Mouse (Mus musculus): Measurements from ENCODE around the gene Gpatch3. TPM values are rescaled to one million over a fixed set of nuclear protein-coding genes. Genes with fewer than 3 reads are reported as not detected.

Gene Gpatch3
- polyA plus RNA-seq, 1 experiment from 2014 or later: 7.1 TPM

GRCm38 (mm10) chr4:133559846-133560245 lies 14.7 kb upstream of the Gpatch3 start:
- Histone ChIP-seq H3K27me3 (no peaks in the 10 kb centered on the region; the same call in 1 of the 2 replicates), H3K4me3 (replicated peaks) (no peak overlapping the region), H3K9me3 (replicated peaks) (no peaks in the 10 kb centered on the region), H3K9ac (no peak overlapping the region), H3K4me2 (replicated peaks) (no peak overlapping the region), H3K4me1 (no peaks in the 10 kb centered on the region), H3K36me3 (no peaks in the 10 kb centered on the region), H3K27ac (replicated peaks) (no peak overlapping the region)
- ATAC-seq (ENCODE audit: insufficient number of reproducible peaks, low FRiP score, low TSS enrichment, low read depth): no peak
- 74% methylated on average over 4 of the region's 4 CpGs for whole genome bisulfite sequencing

- 70% methylated on average over 4 of the region's 4 CpGs for WGBS
- H3K36me3 ChIP-seq: no peaks in the 10 kb centered on the region
- H3K27me3 ChIP-seq: no peaks in the 10 kb centered on the region; the same call in 1 of the 2 replicates
- no peak for ATAC-seq (ENCODE audit: insufficient number of reproducible peaks, low FRiP score, low TSS enrichment, low read depth)
- no peak overlapping the region for H3K4me2 ChIP-seq (replicated peaks)
- no peaks in the 10 kb centered on the region for H3K4me1 ChIP-seq
- no peak overlapping the region for H3K9ac ChIP-seq
- no peak overlapping the region for H3K27ac ChIP-seq (replicated peaks)
- H3K4me3 ChIP-seq (replicated peaks): no peak overlapping the region
- no peaks in the 10 kb centered on the region for H3K9me3 ChIP-seq (replicated peaks)
Observed at GRCm38 (mm10) chr4:133561622-133562021, 12.9 kb upstream of the Gpatch3 start.

GRCm38 (mm10) chr4:133563123-133563571 lies 11.4 kb upstream of the Gpatch3 start:
- Histone ChIP-seq H3K27ac (replicated peaks) (no peak overlapping the region), H3K9ac (no peak overlapping the region), H3K4me2 (replicated peaks) (no peak overlapping the region), H3K4me3 (replicated peaks) (no peak overlapping the region), H3K4me1 (no peaks in the 10 kb centered on the region), H3K9me3 (replicated peaks) (no peaks in the 10 kb centered on the region), H3K27me3 (no peaks in the 10 kb centered on the region), H3K36me3 (no peaks in the 10 kb centered on the region)
- WGBS: 67% methylated on average over 11 of the region's 11 CpGs
- ATAC-seq (ENCODE audit: insufficient number of reproducible peaks, low FRiP score, low TSS enrichment, low read depth): no peak

GRCm38 (mm10) chr4:133567251-133567650 lies 7.3 kb upstream of the Gpatch3 start:
- Histone ChIP-seq H3K4me2 (replicated peaks) (no peak overlapping the region), H3K9ac (no peak overlapping the region), H3K9me3 (replicated peaks) (no peaks in the 10 kb centered on the region), H3K4me3 (replicated peaks) (no peak overlapping the region), H3K36me3 (no peaks in the 10 kb centered on the region), H3K27me3 (no peaks in the 10 kb centered on the region), H3K27ac (replicated peaks) (no peak overlapping the region), H3K4me1 (no peaks in the 10 kb centered on the region)
- no peak for ATAC-seq (ENCODE audit: insufficient number of reproducible peaks, low FRiP score, low TSS enrichment, low read depth)
- WGBS: 26% methylated on average over 8 of the region's 8 CpGs

GRCm38 (mm10) chr4:133569291-133570065 lies 5.1 kb upstream of the Gpatch3 start:
- H3K9ac ChIP-seq: no peak overlapping the region
- no peaks in the 10 kb centered on the region for H3K36me3 ChIP-seq
- H3K4me3 ChIP-seq (replicated peaks): no peak overlapping the region
- H3K4me2 ChIP-seq (replicated peaks): no peak overlapping the region
- H3K27ac ChIP-seq (replicated peaks): no peak overlapping the region
- no peak for ATAC-seq (ENCODE audit: insufficient number of reproducible peaks, low FRiP score, low TSS enrichment, low read depth)
- WGBS: 79% methylated on average over 10 of the region's 10 CpGs
- H3K27me3 ChIP-seq: no peaks in the 10 kb centered on the region
- no peaks in the 10 kb centered on the region for H3K9me3 ChIP-seq (replicated peaks)
- H3K4me1 ChIP-seq: 0 out of 2 replicates have a peak, but pooled peaks cover 5% of the 10 kb centered on the region

- H3K4me3 ChIP-seq (replicated peaks): no peak overlapping the region
- H3K9me3 ChIP-seq (replicated peaks): no peaks in the 10 kb centered on the region
- H3K27ac ChIP-seq (replicated peaks): no peak overlapping the region
- H3K4me1 ChIP-seq: peaks cover 6% of the 10 kb centered on the region; the same call in 1 of the 2 replicates
- ATAC-seq (ENCODE audit: insufficient number of reproducible peaks, low FRiP score, low TSS enrichment, low read depth): no peak
- no peak overlapping the region for H3K4me2 ChIP-seq (replicated peaks)
- H3K27me3 ChIP-seq: no peaks in the 10 kb centered on the region
- WGBS: 54% methylated on average over 10 of the region's 10 CpGs
- H3K9ac ChIP-seq: no peak overlapping the region
- no peaks in the 10 kb centered on the region for H3K36me3 ChIP-seq
Observed at GRCm38 (mm10) chr4:133570066-133570466, 4.5 kb upstream of the Gpatch3 start.

GRCm38 (mm10) chr4:133574843-133575202 lies 278 bp downstream of the Gpatch3 start:
- Histone ChIP-seq H3K4me3 (replicated peaks) (peak overlapping the region; percentile 81), H3K27ac (replicated peaks) (peak overlapping the region; percentile 88; the same call in 1 of the 2 replicates), H3K27me3 (no peaks in the 10 kb centered on the region), H3K4me1 (peaks cover 13% of the 10 kb centered on the region), H3K9me3 (replicated peaks) (no peaks in the 10 kb centered on the region), H3K4me2 (replicated peaks) (peak overlapping the region; percentile 85), H3K9ac (peak overlapping the region; percentile 75), H3K36me3 (peaks cover 18% of the 10 kb centered on the region)
- under 1% methylated on average over 41 of the region's 41 CpGs for WGBS
- ATAC-seq (ENCODE audit: insufficient number of reproducible peaks, low FRiP score, low TSS enrichment, low read depth): peak; percentile 49

- Histone ChIP-seq H3K36me3 (peaks cover 39% of the 10 kb centered on the region), H3K9me3 (replicated peaks) (no peaks in the 10 kb centered on the region), H3K4me2 (replicated peaks) (no peak overlapping the region), H3K27me3 (no peaks in the 10 kb centered on the region), H3K27ac (replicated peaks) (no peak overlapping the region), H3K4me1 (peaks cover 14% of the 10 kb centered on the region), H3K9ac (no peak overlapping the region), H3K4me3 (replicated peaks) (no peak overlapping the region)
- ATAC-seq (ENCODE audit: insufficient number of reproducible peaks, low FRiP score, low TSS enrichment, low read depth): no peak
- 62% methylated on average over 12 of the region's 12 CpGs for WGBS
Observed at GRCm38 (mm10) chr4:133577983-133578382, 3.4 kb downstream of the Gpatch3 start.

GRCm38 (mm10) chr4:133583690-133584058 lies 9.1 kb downstream of the Gpatch3 start:
- H3K4me3 ChIP-seq (replicated peaks): peak overlapping the region; percentile 80
- H3K9me3 ChIP-seq (replicated peaks): no peaks in the 10 kb centered on the region
- H3K4me1 ChIP-seq: peaks cover 19% of the 10 kb centered on the region
- H3K4me2 ChIP-seq (replicated peaks): peak overlapping the region; percentile 100
- 57% methylated on average over 6 of the region's 6 CpGs for WGBS
- H3K27me3 ChIP-seq: no peaks in the 10 kb centered on the region
- no peak for ATAC-seq (ENCODE audit: insufficient number of reproducible peaks, low FRiP score, low TSS enrichment, low read depth)
- H3K36me3 ChIP-seq: peaks cover 51% of the 10 kb centered on the region
- H3K27ac ChIP-seq (replicated peaks): peak overlapping the region; percentile 89
- H3K9ac ChIP-seq: peak overlapping the region; percentile 87

GRCm38 (mm10) chr4:133584059-133584951 lies 9.8 kb downstream of the Gpatch3 start, which contains the start of gene Gpn2:
Gpn2 (plus strand) TSS chr4:133584362.
- Histone ChIP-seq H3K4me2 (replicated peaks) (peak within 1 kb of the TSS; percentile 100), H3K36me3 (peaks cover 51% of the 10 kb centered on the region), H3K4me1 (peaks cover 19% of the 10 kb centered on the region), H3K27ac (replicated peaks) (peak within 1 kb of the TSS; percentile 89), H3K9me3 (replicated peaks) (no peaks in the 10 kb centered on the region), H3K27me3 (no peaks in the 10 kb centered on the region), H3K9ac (peak within 1 kb of the TSS; percentile 87), H3K4me3 (replicated peaks) (peak within 1 kb of the TSS; percentile 80)
- peak; percentile 85; the same call in 1 of the 2 replicates for ATAC-seq (ENCODE audit: insufficient number of reproducible peaks, low FRiP score, low TSS enrichment, low read depth)
- 1% methylated on average over 65 of the region's 65 CpGs for WGBS

- H3K9ac ChIP-seq: no peak overlapping the region
- H3K36me3 ChIP-seq: peaks cover 43% of the 10 kb centered on the region
- 0 out of 2 replicates have a peak, but pooled peaks cover 7% of the 10 kb centered on the region for H3K4me1 ChIP-seq
- no peak overlapping the region for H3K4me2 ChIP-seq (replicated peaks)
- WGBS: 27% methylated on average over 7 of the region's 7 CpGs
- H3K9me3 ChIP-seq (replicated peaks): no peaks in the 10 kb centered on the region
- H3K27ac ChIP-seq (replicated peaks): no peak overlapping the region
- no peak for ATAC-seq (ENCODE audit: insufficient number of reproducible peaks, low FRiP score, low TSS enrichment, low read depth)
- no peaks in the 10 kb centered on the region for H3K27me3 ChIP-seq
- H3K4me3 ChIP-seq (replicated peaks): no peak overlapping the region
Observed at GRCm38 (mm10) chr4:133592570-133592969, 18.0 kb downstream of the Gpatch3 start.
